Mouse (Mus musculus): ENCODE measurements at regions not wholly inside any gene's neighbourhood (a gene's known extent, or its start where the extent isn't known, plus 50 kb on each side); places are given as distances from the start of the nearest gene placed in this dataset.

GRCm38 (mm10) chr9:97297538-97297937 is 72.2 kb downstream of the Trim42 start:
- peak; percentile 24 for DNase-seq

GRCm38 (mm10) chr9:97295770-97296169 is 74.0 kb downstream of the Trim42 start:
- DNase-seq: no peak

GRCm38 (mm10) chr9:97291870-97292269 is 77.9 kb downstream of the Trim42 start:
- DNase-seq: peak; percentile 51

DNA sequence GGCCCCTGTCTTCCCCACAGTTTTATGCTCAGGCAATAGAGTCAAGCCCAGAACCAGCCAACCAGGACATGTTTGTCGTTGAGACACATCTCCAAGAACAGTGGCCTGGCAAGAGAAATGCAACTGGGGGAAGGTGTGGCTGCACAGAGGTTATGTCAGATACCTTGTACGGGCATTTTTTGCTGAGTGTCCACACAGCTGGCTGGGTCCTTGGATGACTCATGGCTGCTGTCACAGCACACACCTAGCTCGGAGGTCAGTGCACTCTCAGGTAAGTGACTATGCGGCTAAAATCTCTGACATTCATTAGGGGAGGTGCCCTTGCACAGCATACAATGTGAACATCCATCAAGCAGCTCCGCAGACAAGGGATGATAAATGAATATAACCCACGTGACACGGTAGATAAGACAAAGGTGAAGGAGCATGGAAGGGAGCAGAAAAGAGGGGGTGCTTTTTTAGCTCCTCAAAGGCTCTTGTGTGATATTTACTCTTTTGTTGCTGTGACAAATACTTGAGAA is 85.4 kb downstream of the Trim42 start:
- peak; percentile 66 for DNase-seq

GRCm38 (mm10) chr9:97282090-97282489 is 87.7 kb downstream of the Trim42 start:
- no peak for DNase-seq

GRCm38 (mm10) chr9:97275449-97275848 is 94.3 kb downstream of the Trim42 start:
- peak; percentile 61 for DNase-seq

- DNase-seq: peak; percentile 64
These were observed 95.9 kb downstream of the Trim42 start for GRCm38 (mm10) chr9:97273891-97274290.

GRCm38 (mm10) chr9:97272061-97272460 is 97.7 kb downstream of the Trim42 start:
- DNase-seq: peak; percentile 65

- DNase-seq: peak; percentile 39
These were observed 122.1 kb downstream of the Trim42 start for GRCm38 (mm10) chr9:97247621-97248020.

DNA sequence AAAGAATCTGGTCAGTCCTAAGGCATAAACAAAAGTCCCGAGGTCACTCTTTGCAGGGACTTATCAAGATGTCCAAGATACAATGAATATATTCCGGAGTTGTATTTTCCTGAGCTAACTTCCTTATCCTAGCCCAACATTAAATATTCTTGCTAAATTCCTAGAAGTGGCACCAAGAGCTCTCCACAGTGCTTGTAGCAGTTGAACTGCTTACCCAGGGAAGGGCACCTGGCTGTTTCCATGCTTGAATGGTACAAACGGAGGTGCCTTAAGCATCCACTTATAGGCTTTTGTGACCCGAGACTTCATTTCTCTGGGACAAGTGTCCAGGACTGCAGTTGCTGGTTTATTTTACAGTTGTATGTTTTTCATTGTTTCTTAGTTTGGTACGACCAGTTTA is 115.1 kb upstream of the Slc25a36 start:
- DNase-seq: no peak

DNA sequence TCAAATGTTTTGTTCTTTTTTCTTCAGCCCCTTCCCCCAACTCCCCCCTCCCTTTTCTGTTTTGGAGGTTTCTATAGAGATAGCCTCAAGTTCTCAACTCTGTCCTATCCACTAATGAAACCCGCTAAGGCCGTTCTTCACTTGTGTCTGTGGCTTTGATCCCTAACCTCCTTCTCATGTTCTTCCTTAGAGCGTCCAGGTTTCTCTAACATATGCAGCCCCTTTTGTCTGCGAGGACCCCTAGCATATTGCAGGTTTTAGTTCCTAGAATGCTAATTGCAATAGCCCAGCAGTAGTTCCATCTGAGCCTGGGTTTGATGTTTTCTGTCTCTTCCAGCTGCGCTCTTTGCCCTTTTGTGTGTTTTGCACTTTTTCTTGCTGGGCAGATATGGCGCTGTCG is 113.6 kb upstream of the Slc25a36 start:
- no peak for DNase-seq

GRCm38 (mm10) chr9:97214806-97215205 is 103.8 kb upstream of the Slc25a36 start:
- no peak for DNase-seq

- peak; percentile 68 for DNase-seq
These were observed 79.4 kb upstream of the Slc25a36 start for GRCm38 (mm10) chr9:97190321-97190860.

DNA sequence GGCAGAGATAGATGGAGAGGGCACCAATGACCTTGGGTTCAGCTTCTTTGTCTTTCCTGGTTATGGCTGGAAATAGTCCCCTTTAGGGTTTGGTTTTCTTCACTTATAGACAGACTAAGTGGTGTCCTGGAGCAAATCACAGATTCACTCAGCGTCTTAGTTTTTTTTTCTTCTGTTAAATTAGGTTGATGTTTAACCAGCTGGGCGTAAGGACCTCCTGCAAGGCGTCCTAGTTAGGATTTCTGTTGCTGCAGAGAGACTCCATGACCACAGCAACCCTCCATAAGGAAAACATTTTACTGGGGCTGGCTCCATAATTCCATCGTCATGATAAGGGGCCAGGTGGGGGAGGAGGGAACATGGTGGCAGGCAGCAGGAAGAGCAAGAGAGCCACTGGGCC is 78.7 kb upstream of the Slc25a36 start:
- DNase-seq: no peak

GRCm38 (mm10) chr9:97188616-97189330 is 77.8 kb upstream of the Slc25a36 start:
- peak; percentile 94 for DNase-seq

- peak; percentile 79 for DNase-seq
These were observed 62.4 kb upstream of the Slc25a36 start for GRCm38 (mm10) chr9:97173230-97173951.

- no peak for DNase-seq
These were observed 61.1 kb upstream of the Slc25a36 start for GRCm38 (mm10) chr9:97172075-97172474.

DNA sequence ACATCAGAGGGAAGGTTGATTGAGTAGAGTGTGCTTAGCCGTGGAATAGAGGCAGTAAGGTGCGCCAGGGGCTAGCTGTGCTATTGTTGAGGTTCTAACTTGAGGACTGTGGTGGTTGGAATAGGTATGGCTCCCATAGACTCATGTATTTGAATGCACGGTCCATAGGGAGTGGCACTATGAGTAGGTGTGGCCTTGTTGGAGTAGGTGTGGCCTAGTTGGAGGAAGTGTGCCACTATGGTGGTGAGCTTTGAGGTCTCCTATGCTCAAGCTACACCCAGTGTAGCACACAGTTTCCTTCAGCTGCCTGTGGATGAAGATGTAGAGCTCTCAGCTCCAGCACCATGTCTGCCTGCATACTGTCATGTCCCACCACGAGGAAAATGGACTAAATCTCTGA is 60.5 kb upstream of the Slc25a36 start:
- peak; percentile 37 for DNase-seq

- peak; percentile 54 for DNase-seq
These were observed 59.9 kb upstream of the Slc25a36 start for GRCm38 (mm10) chr9:97170836-97171235.

DNA sequence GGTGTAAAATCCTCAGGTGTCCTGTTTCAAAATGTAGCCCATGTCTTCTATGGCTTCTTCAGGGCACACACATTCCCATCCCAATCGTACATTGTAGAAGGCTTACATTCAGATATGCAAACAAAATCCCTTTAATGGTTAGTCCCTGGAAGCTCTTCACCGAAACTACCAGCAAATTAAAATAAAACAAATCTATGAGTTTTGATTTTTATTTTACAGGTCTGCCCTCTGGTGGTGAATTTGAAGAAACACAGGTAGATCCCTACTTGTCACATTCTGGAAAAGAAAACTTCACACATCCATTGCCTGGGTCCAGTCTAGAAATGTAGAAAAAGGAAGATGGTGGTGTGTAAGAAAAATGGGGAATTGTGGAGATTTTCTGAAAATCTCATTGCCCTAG is 51.5 kb upstream of the Slc25a36 start:
- peak; percentile 49 for DNase-seq

All from heart, adult 11 months (tissue).